Mouse (Mus musculus) midbrain, embryonic 11.5 days (tissue): Measurements from ENCODE around the gene Slc25a12. TPM values are rescaled to one million over a fixed set of nuclear protein-coding genes. Genes with fewer than 3 reads are reported as not detected.

Source experiments
- ATAC-seq: fragments of 200-750 bp; cut with Nextera tagmentation; 2 replicates; pipeline ENCODE4 v1.8.0; 2017; ENCODE audit warnings: moderate TSS enrichment, moderate library complexity; ENCODE audit not compliant: low FRiP score
- DNase-seq: peaks from one replicate; pipeline ENCODE4 v3.0.0; 2015; ENCODE audit warnings: low spot score; ENCODE audit errors: missing footprints
- H3K27ac ChIP-seq: fragments of 300-500 bp; sonication (generic); 2 replicates; pipeline ENCODE4 v1.5.1; 2014; ENCODE audit warnings: low read depth, low read length
- H3K27me3 ChIP-seq: fragments of 300-500 bp; sonication (generic); 2 replicates; pipeline ENCODE4 v1.6.1; 2014; ENCODE audit warnings: mild to moderate bottlenecking, low read length, moderate library complexity, mixed read lengths; ENCODE audit not compliant: control insufficient read depth, insufficient read depth
- H3K36me3 ChIP-seq: fragments of 300-500 bp; sonication (generic); 2 replicates; pipeline ENCODE4 v1.6.1; 2014; ENCODE audit warnings: mild to moderate bottlenecking, low read length, moderate library complexity, mixed read lengths; ENCODE audit not compliant: control insufficient read depth, insufficient read depth
- H3K4me1 ChIP-seq: fragments of 300-500 bp; sonication (generic); 2 replicates; pipeline ENCODE4 v1.6.1; 2014; ENCODE audit warnings: low read length; ENCODE audit not compliant: control insufficient read depth, insufficient read depth
- H3K4me2 ChIP-seq: fragments of 300-500 bp; sonication (generic); 2 replicates; pipeline ENCODE4 v1.6.1; 2014; ENCODE audit warnings: mild to moderate bottlenecking, moderate library complexity
- H3K4me3 ChIP-seq: fragments of 300-500 bp; sonication (generic); 2 replicates; pipeline ENCODE4 v1.5.1; 2014; ENCODE audit warnings: low read depth, low read length
- H3K9ac ChIP-seq: fragments of 300-500 bp; sonication (generic); 2 replicates; pipeline ENCODE4 v1.6.1; 2014; ENCODE audit warnings: low read length
- H3K9me3 ChIP-seq: fragments of 300-500 bp; sonication (generic); 2 replicates; pipeline ENCODE4 v1.6.1; 2016; ENCODE audit warnings: low read length; ENCODE audit not compliant: control insufficient read depth
- WGBS: fragments of 180-500 bp; shearing (Covaris S2); extraction: QIAGEN DNeasy Blood & Tissue Kit; methylation state at CpG from one replicate; pipeline ENCODE4 v1.1.7; 2014; 5-methylcytosine and 5-hydroxymethylcytosine counted together
- polyA plus RNA-seq: library from polyadenylated mRNA; unstranded; fragments of >200 nt; fragmentation: Nextera tagmentation; extraction: Ambion mirVana; gene quantifications from 2 replicates; pipeline ENCODE4 v1.2.1, GENCODE M21; 2014

Slc25a12 gene
- 39.3 and 43.2 TPM in 2 replicates for polyA plus RNA-seq

- Histone ChIP-seq H3K27me3 (no peaks in the 10 kb centered on the region), H3K27ac (no peak within 1 kb of the TSS), H3K4me2 (peak within 1 kb of the TSS; percentile 76), H3K36me3 (no peaks in the 10 kb centered on the region), H3K9ac (peak within 1 kb of the TSS; percentile 84), H3K9me3 (no peaks in the 10 kb centered on the region), H3K4me3 (peak within 1 kb of the TSS; percentile 77), H3K4me1 (0 out of 2 replicates have a peak, but pooled peaks cover 3% of the 10 kb centered on the region)
- ATAC-seq (peak; percentile 94), DNase-seq (peak; percentile 99)
- WGBS, result under 1% methylated on average over 57 of the region's 57 CpGs
These were observed at the start of gene Slc25a12 for GRCm38 (mm10) chr2:71367125-71367880. TSS of gene Slc25a12 (minus strand) at chr2:71367749.

GRCm38 (mm10) chr2:71405613-71406012 is 38.1 kb upstream of the Slc25a12 start:
- Histone ChIP-seq H3K27me3 (no peaks in the 10 kb centered on the region), H3K9me3 (no peaks in the 10 kb centered on the region), H3K4me3 (no peak overlapping the region), H3K36me3 (peaks cover 3% of the 10 kb centered on the region; the same call in 1 of the 2 replicates), H3K9ac (no peak overlapping the region), H3K4me1 (no peaks in the 10 kb centered on the region), H3K4me2 (no peak overlapping the region), H3K27ac (no peak overlapping the region)
- DNase-seq, result no peak
- 96% methylated on average over 1 of the region's 1 CpGs for WGBS
- ATAC-seq, result no peak

GRCm38 (mm10) chr2:71389864-71390263 is 22.3 kb upstream of the Slc25a12 start:
- H3K36me3 ChIP-seq, result peaks cover 5% of the 10 kb centered on the region; the same call in 1 of the 2 replicates
- H3K27ac ChIP-seq, result no peak overlapping the region
- H3K9ac ChIP-seq, result peak overlapping the region; percentile 82
- DNase-seq (no peak), ATAC-seq (no peak)
- WGBS, result 69% methylated on average over 9 of the region's 9 CpGs
- H3K4me1 ChIP-seq, result 0 out of 2 replicates have a peak, but pooled peaks cover 3% of the 10 kb centered on the region
- peak overlapping the region; percentile 80 for H3K4me3 ChIP-seq
- peak overlapping the region; percentile 59 for H3K4me2 ChIP-seq
- no peaks in the 10 kb centered on the region for H3K9me3 ChIP-seq
- H3K27me3 ChIP-seq, result no peaks in the 10 kb centered on the region

- H3K9ac ChIP-seq, result peak within 1 kb of the TSS; percentile 82
- WGBS, result under 1% methylated on average over 66 of the region's 66 CpGs
- H3K36me3 ChIP-seq, result peaks cover 5% of the 10 kb centered on the region; the same call in 1 of the 2 replicates
These were observed 21.6 kb upstream of the Slc25a12 start, which contains the start of gene Hat1 for GRCm38 (mm10) chr2:71388951-71389763. TSS of gene Hat1 (plus strand) at chr2:71388958.

GRCm38 (mm10) chr2:71387766-71388165 is 20.2 kb upstream of the Slc25a12 start:
- no peak for DNase-seq
- H3K4me1 ChIP-seq, result 0 out of 2 replicates have a peak, but pooled peaks cover 3% of the 10 kb centered on the region
- ATAC-seq, result no peak
- no peak overlapping the region for H3K9ac ChIP-seq
- H3K27ac ChIP-seq, result no peak overlapping the region
- H3K36me3 ChIP-seq, result peaks cover 3% of the 10 kb centered on the region; the same call in 1 of the 2 replicates
- no peak overlapping the region for H3K4me2 ChIP-seq
- no peaks in the 10 kb centered on the region for H3K27me3 ChIP-seq
- H3K4me3 ChIP-seq, result no peak overlapping the region
- WGBS, result 95% methylated on average over 6 of the region's 6 CpGs
- no peaks in the 10 kb centered on the region for H3K9me3 ChIP-seq

More at GRCm38 (mm10) chr2:71388951-71389763, 21.6 kb upstream of the Slc25a12 start, which contains the start of gene Hat1:
- peak within 1 kb of the TSS; percentile 13; the same call in 1 of the 2 replicates for H3K27ac ChIP-seq
- peak within 1 kb of the TSS; percentile 59 for H3K4me2 ChIP-seq
- 0 out of 2 replicates have a peak, but pooled peaks cover 3% of the 10 kb centered on the region for H3K4me1 ChIP-seq
- H3K27me3 ChIP-seq, result no peaks in the 10 kb centered on the region
- ATAC-seq (peak; percentile 100), DNase-seq (peak; percentile 99)
- H3K9me3 ChIP-seq, result no peaks in the 10 kb centered on the region
- H3K4me3 ChIP-seq, result peak within 1 kb of the TSS; percentile 80

- no peaks in the 10 kb centered on the region for H3K9me3 ChIP-seq
- no peaks in the 10 kb centered on the region for H3K27me3 ChIP-seq
- DNase-seq, result no peak
- H3K4me2 ChIP-seq, result no peak overlapping the region
- no peaks in the 10 kb centered on the region for H3K4me1 ChIP-seq
- H3K4me3 ChIP-seq, result no peak overlapping the region
- ATAC-seq, result no peak
- 49% methylated on average over 11 of the region's 11 CpGs for WGBS
- H3K9ac ChIP-seq, result no peak overlapping the region
- H3K27ac ChIP-seq, result no peak overlapping the region
- H3K36me3 ChIP-seq, result no peaks in the 10 kb centered on the region
These were observed 16.3 kb upstream of the Slc25a12 start for GRCm38 (mm10) chr2:71383890-71384289.

GRCm38 (mm10) chr2:71381962-71382361 is 14.4 kb upstream of the Slc25a12 start:
- no peaks in the 10 kb centered on the region for H3K36me3 ChIP-seq
- no peak for ATAC-seq
- no peak overlapping the region for H3K27ac ChIP-seq
- DNase-seq, result no peak
- no peak overlapping the region for H3K9ac ChIP-seq
- no peaks in the 10 kb centered on the region for H3K4me1 ChIP-seq
- H3K4me2 ChIP-seq, result no peak overlapping the region
- WGBS, result 76% methylated on average over 4 of the region's 4 CpGs
- H3K4me3 ChIP-seq, result no peak overlapping the region
- no peaks in the 10 kb centered on the region for H3K9me3 ChIP-seq
- H3K27me3 ChIP-seq, result no peaks in the 10 kb centered on the region

- ATAC-seq (no peak), DNase-seq (no peak)
- Histone ChIP-seq H3K4me3 (no peak overlapping the region), H3K9me3 (no peaks in the 10 kb centered on the region), H3K27me3 (no peaks in the 10 kb centered on the region), H3K9ac (no peak overlapping the region), H3K4me1 (no peaks in the 10 kb centered on the region), H3K4me2 (no peak overlapping the region), H3K27ac (no peak overlapping the region), H3K36me3 (no peaks in the 10 kb centered on the region)
- WGBS, result 85% methylated on average over 5 of the region's 5 CpGs
These were observed 9.9 kb upstream of the Slc25a12 start for GRCm38 (mm10) chr2:71377426-71377825.
